Mouse (Mus musculus): ENCODE results near the gene Podn.

Gene Podn

GRCm38 (mm10) chr4:108007532-108008103, 88.6 kb downstream of the Podn start:
- in situ Hi-C loops (cut with MboI, MseI), result no loop called here

- in situ Hi-C loops (cut with MboI, MseI), result no loop called here
These were observed 90.9 kb downstream of the Podn start for GRCm38 (mm10) chr4:108005328-108005727.

GRCm38 (mm10) chr4:107999380-107999779, 96.9 kb downstream of the Podn start:
- in situ Hi-C loops (cut with MboI, MseI), result no loop called here

DNA sequence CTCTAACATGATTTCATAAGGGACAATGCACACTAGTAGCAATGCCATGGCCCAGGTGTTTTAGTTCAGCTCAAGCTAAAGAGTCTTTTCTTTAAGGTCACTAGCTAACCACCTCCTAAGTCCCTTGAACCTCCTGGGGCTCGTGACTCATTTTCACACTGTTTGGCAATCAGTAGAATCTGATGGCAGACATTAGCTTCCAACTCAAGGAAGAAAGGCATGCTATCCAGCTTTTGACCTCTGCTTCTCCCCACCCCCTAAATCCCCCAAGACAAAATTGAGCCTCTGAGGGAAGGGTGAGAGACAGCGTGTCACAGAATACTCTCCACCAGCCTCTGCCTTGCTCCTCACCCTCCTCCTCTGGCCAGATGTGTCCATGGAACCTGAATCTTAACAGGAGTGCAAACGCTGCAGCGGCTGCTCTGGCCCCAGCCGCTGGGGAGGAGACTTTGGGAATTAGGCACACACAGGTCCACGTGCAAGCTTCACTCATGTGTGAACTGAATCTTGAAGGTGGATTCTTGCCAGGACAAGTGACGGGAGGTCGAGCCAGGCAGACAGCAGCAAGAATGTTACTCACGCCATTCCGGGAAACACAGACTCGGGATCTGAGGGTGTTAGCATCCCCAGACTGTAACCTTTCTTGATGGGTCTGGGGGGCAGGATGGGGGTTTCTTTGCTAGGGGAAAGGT, 97.5 kb downstream of the Podn start:
- in situ Hi-C loops (cut with MboI, MseI), result no loop called here

- in situ Hi-C loops (cut with MboI, MseI), result no loop called here
These were observed 99.7 kb downstream of the Podn start for GRCm38 (mm10) chr4:107996418-107996986.

DNA sequence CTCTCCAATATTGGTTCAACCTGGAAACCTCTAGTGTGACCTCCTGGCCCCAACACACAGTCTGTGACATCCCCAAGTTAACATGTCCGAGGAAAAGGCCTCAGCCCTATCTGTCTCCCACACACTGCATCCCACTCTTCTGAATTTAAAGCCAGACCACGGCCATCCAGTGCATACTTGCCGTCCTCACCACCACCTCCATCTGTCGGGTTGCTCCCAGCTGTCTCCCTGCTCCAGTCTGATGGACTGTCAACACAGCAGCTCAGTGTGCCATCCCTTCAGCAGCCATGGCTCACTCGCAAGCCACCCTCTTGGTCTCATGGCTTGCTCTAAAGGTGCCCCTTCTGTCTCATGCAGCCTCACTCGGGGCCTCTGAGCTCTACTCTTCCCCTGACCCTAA, 100.5 kb downstream of the Podn start:
- in situ Hi-C loops (cut with MboI, MseI), result no loop called here

- in situ Hi-C loops (cut with MboI, MseI), result no loop called here
These were observed 101.2 kb downstream of the Podn start for GRCm38 (mm10) chr4:107995011-107995410.

DNA sequence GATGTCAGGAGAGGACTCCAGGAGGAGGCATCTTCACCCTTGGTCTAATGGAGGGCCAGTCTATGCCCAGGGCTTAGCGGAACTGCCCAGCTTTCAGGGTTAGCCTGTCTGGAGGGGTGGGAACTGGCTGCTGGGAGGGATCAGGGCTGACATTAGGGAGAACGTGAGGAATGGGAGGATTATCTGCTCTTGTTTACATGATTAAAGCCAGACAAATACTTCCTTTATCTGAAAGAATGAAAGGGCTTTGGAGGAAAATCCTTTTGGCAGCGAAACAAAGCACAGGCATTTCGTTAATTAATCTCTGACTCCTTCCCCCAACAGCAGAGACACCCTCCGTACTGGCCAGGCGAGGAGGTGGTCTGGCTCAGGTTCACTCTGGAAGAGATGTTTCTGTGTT, 104.4 kb downstream of the Podn start:
- in situ Hi-C loops (cut with MboI, MseI), result loop anchor here (5.0 kb wide), 1 partner anchor 95 kb away; no protein-coding TSS in a partner anchor

- in situ Hi-C loops (cut with MboI, MseI), result loop anchor here (5.0 kb wide), 1 partner anchor 94 kb away; no protein-coding TSS in a partner anchor
These were observed 105.4 kb downstream of the Podn start for GRCm38 (mm10) chr4:107990818-107991217.

GRCm38 (mm10) chr4:107988931-107989330, 107.3 kb downstream of the Podn start:
- in situ Hi-C loops (cut with MboI, MseI), result no loop called here

DNA sequence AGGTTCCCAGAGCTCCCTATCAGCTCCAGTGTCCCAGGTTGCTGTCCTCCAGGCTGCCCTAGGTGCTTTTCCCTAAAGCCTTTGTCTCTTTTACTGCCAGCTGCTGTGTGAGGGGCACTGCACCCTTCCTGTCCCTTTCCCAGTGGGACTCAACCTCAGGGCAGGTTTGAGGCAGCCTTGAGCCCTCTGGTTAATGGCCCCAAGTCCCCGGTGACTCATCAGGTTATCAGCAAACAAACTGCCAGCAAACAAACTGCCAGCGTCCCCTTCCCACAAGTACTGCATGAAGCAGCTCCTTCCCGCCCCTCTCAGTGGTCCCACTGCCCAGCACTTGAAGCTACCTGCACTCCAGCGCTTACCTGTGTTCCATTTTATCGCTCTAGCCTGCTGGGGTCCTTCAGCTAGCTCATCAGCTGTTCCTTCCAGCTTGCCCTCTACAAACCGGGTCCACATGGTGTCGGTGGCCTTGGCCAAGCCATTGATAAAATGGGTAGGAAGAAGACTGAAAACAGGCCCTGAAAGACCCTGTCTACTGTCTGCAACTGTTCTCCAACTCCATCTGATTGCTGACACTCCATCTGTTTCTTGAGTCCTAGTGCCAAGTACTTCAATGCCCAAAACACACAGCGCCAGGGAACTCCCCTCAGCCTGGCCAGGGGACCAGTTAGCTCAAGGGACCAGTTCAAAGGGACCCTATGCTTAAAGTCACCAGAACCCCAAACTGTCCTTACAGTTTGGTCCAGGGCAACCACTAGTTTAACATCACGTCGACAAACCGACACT, 109.7 kb downstream of the Podn start:
- in situ Hi-C loops (cut with MboI, MseI), result no loop called here

DNA sequence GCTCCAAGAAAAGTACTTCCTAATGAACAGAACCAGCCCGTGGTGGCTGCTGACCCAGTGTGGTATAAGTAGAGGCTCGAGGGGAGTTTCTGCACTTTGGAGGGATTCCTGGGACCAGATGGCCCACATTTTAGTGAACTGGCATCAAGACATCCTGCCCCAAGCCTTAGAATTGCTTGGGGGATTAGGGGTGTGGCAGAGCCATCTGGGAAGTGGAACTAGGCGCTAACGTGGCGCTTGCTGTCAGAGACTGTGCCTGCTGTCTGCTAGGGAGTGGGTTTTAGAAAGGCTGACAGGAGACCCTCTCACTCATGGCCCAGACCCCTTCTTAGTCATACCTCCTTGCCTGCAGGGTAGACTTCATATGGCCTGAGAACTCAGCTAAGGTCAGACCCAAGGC, 110.4 kb downstream of the Podn start:
- in situ Hi-C loops (cut with MboI, MseI), result no loop called here

GRCm38 (mm10) chr4:107984282-107984981, 111.8 kb downstream of the Podn start:
- in situ Hi-C loops (cut with MboI, MseI), result no loop called here

DNA sequence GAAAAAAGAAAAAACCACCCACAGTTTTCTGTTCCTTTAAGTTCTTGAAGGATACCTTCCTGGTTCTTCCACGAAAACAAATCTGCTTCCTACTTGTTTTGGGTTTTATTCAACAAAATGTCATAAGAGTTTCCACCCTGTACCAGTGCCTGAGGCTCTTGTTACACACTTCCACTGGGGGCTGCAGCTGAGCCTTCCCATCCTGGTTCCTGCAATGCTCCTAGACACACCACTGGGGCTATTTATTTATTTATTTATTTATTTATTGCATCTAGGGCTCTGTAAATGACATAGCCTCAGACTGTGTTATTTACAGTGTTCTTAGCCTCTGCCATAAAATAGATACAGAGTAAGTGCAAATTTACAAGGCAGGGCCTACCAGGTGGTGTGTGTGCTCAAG, 112.5 kb downstream of the Podn start:
- in situ Hi-C loops (cut with MboI, MseI), result no loop called here

DNA sequence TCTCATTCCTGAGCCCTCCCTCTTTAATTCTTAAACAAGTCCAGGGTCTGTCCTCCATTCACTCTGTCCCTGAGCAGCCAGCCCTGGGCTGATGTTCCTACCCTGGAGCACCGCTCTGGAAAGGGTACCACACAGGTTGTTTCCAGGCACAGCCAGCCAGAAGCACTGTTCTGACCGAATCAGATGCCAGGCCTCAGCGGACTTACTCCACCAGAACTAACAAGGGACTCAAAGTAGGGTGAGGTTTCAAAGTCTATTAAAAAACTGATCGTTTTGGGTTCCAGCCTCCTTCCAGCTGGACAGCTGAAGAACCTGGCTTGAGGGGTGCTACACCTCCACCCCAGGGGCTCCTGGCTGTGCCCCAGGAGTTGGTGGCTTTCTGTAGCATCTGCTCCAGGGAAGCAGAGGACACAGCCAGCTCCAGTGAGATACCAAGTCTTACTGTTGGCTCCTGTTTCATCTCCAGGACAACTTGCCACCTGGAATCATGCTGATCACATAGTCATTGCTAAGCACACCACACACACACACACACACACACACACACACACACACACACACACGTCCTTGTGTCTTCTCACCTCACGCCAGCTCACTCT, 116.1 kb downstream of the Podn start:
- in situ Hi-C loops (cut with MboI, MseI), result no loop called here

DNA sequence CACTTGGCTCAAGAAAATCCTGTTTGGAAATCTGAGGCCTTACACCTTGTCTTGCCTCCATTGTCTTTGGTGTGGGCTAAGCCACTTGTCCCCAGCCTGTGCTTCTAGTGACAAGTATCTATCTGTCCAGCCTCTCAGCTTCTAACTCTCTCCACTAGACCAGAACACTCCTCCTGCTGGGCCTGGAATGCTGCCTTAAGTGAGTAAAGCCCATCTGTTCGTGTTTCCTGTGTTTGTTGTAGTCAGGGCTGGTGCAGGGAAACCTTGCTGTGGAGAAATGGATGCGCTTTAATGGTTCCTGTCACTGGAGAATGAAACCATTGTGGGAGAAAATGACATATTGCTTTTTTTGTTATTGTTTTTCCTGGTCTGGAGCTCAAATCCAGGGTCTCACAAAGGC, 116.7 kb downstream of the Podn start:
- in situ Hi-C loops (cut with MboI, MseI), result no loop called here

- in situ Hi-C loops (cut with MboI, MseI), result no loop called here
These were observed 118.7 kb downstream of the Podn start for GRCm38 (mm10) chr4:107977593-107977992.

GRCm38 (mm10) chr4:107975004-107975403, 121.2 kb downstream of the Podn start:
- in situ Hi-C loops (cut with MboI, MseI), result no loop called here

- in situ Hi-C loops (cut with MboI, MseI), result no loop called here
These were observed 121.7 kb downstream of the Podn start for GRCm38 (mm10) chr4:107974527-107974926.

GRCm38 (mm10) chr4:107971162-107971561, 125.1 kb downstream of the Podn start:
- in situ Hi-C loops (cut with MboI, MseI), result no loop called here

DNA sequence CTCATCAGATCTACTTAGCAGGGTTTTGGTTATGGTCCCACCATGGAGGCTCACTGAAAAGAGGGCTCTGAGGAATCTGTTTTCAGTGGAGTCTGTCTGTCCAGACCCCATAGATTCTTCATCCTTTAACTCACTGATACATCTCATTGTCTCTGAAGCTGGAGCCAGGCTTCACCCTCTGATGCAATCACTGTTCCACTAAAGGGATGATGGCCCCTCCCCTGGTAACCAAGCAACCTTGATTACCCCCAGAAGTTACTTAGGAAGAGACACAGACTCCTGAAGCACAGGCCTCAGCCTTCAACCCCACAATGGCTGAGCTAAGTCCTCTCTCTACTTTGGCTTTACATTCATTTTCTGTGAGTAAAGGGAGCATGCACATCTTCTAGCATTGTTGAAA, 126.5 kb downstream of the Podn start:
- in situ Hi-C loops (cut with MboI, MseI), result no loop called here
